Mouse (Mus musculus): Measurements from ENCODE around the gene Mfap1b.
"Not testable (repeated sequence)": the region's sequence is repeated elsewhere in the genome, so short reads cannot be mapped to it uniquely, and the experiment has no call there.

The Mfap1b gene

GRCm38 (mm10) chr2:121468982-121469381, 4.9 kb downstream of the Mfap1b start:
- DNase-seq: not testable (repeated sequence)

- DNase-seq: no peak
Measured at GRCm38 (mm10) chr2:121460071-121460470, 13.8 kb downstream of the Mfap1b start.

GRCm38 (mm10) chr2:121456692-121457642, 16.9 kb downstream of the Mfap1b start, which contains the start of gene Serinc4:
TSS of gene Serinc4 (minus strand) at chr2:121456781.
- peak; percentile 82 for DNase-seq

- DNase-seq: no peak
Measured at GRCm38 (mm10) chr2:121455534-121455933, 18.3 kb downstream of the Mfap1b start.

- no peak for DNase-seq
Measured at GRCm38 (mm10) chr2:121453917-121454316, 19.9 kb downstream of the Mfap1b start.

GRCm38 (mm10) chr2:121452990-121453389, 20.9 kb downstream of the Mfap1b start, which contains the start of gene Hypk:
TSS of gene Hypk (plus strand) at chr2:121453290.
- no peak for DNase-seq

GRCm38 (mm10) chr2:121452361-121452760, 21.5 kb downstream of the Mfap1b start:
- no peak for DNase-seq

GRCm38 (mm10) chr2:121450093-121450492, 23.8 kb downstream of the Mfap1b start:
- peak; percentile 26 for DNase-seq

GRCm38 (mm10) chr2:121449545-121450011, 24.3 kb downstream of the Mfap1b start:
- DNase-seq: peak; percentile 30

- peak; percentile 100 for DNase-seq
Measured at GRCm38 (mm10) chr2:121448739-121449535, 24.9 kb downstream of the Mfap1b start, which contains the start of gene Serf2. TSS of gene Serf2 (plus strand) at chr2:121449195.

GRCm38 (mm10) chr2:121448136-121448535, 25.7 kb downstream of the Mfap1b start:
- peak; percentile 58 for DNase-seq

- no peak for DNase-seq
Measured at GRCm38 (mm10) chr2:121447006-121447405, 26.9 kb downstream of the Mfap1b start.

- no peak for DNase-seq
Measured at GRCm38 (mm10) chr2:121446506-121446905, 27.4 kb downstream of the Mfap1b start.

- DNase-seq: no peak
Measured at GRCm38 (mm10) chr2:121445117-121445516, 28.8 kb downstream of the Mfap1b start.

GRCm38 (mm10) chr2:121444178-121444577, 29.7 kb downstream of the Mfap1b start, which contains the start of gene Ell3:
TSS of gene Ell3 (minus strand) at chr2:121444278.
- no peak for DNase-seq

GRCm38 (mm10) chr2:121443068-121443349, 30.9 kb downstream of the Mfap1b start:
- no peak for DNase-seq

GRCm38 (mm10) chr2:121442259-121443067, 31.4 kb downstream of the Mfap1b start:
- peak; percentile 81 for DNase-seq

- DNase-seq: no peak
Measured at GRCm38 (mm10) chr2:121441800-121442199, 32.1 kb downstream of the Mfap1b start.

- no peak for DNase-seq
Measured at GRCm38 (mm10) chr2:121440834-121441605, 32.8 kb downstream of the Mfap1b start.

GRCm38 (mm10) chr2:121439746-121440145, 34.1 kb downstream of the Mfap1b start:
- DNase-seq: no peak

GRCm38 (mm10) chr2:121434854-121435253, 39.0 kb downstream of the Mfap1b start:
- DNase-seq: no peak

GRCm38 (mm10) chr2:121425890-121426289, 48.0 kb downstream of the Mfap1b start:
- DNase-seq: no peak
